Mouse (Mus musculus): ENCODE results near the gene Shank1.

DNA sequence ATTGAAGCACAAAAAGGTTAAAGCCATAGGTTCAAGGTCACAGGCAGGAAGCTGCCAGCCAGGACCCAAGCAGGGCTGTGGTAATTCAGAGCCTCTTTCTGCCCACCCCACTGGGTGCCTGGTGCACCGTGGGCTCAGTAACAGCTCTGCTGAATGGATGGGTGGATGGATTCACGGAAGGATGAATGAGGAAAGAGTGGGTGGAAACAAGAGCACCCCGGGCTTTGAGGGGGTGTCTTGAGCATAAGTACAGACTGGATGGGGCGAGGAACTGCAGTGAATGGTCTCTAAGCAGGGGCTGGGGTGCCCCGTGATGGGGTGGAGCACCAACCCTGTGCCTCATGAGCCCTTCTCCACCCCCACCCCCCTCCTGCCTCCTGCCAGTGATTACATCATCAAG, 31.7 kb downstream of the Shank1 start:
- TF ChIP-seq ZC3H11A (IDR thresholded peaks at IDR 0.05; ENCODE audit: borderline replicate concordance, low read depth, low read length) (no peak), MAFK (IDR thresholded peaks at IDR 0.05; ENCODE audit: insufficient read depth, low read depth, low read length) (no peak), ZNF384 (IDR thresholded peaks at IDR 0.05; ENCODE audit: low read depth, low read length) (no peak), HCFC1 (IDR thresholded peaks at IDR 0.05; ENCODE audit: borderline replicate concordance, insufficient read depth, low read length) (no peak)

All from ES-E14 (cell line).